Mouse (Mus musculus): ENCODE measurements around the gene Sipa1l2. TPM values are rescaled to one million over a fixed set of nuclear protein-coding genes. Genes with fewer than 3 reads are reported as not detected.
"Not testable (repeated sequence)": the region's sequence is repeated elsewhere in the genome, so short reads cannot be mapped to it uniquely, and the experiment has no call there.

The Sipa1l2 gene
- polyA plus RNA-seq, 1 experiment from 2014 or later, result 4.7 TPM

- DNase-seq (ENCODE audit: low spot score), result no peak
Measured at GRCm38 (mm10) chr8:125523213-125523612, 46.4 kb downstream of the Sipa1l2 start.

GRCm38 (mm10) chr8:125522151-125522550 is 47.5 kb downstream of the Sipa1l2 start:
- Histone ChIP-seq H3K4me2 (no peak overlapping the region), H3K27me3 (replicated peaks; ENCODE audit: control insufficient read depth, insufficient read depth, low read length) (no peaks in the 10 kb centered on the region), H3K36me3 (ENCODE audit: control insufficient read depth, insufficient read depth, low read length) (no peaks in the 10 kb centered on the region), H3K4me1 (replicated peaks; ENCODE audit: control insufficient read depth, insufficient read depth, low read length) (peaks cover 13% of the 10 kb centered on the region), H3K4me3 (ENCODE audit: low read depth, low read length) (no peak overlapping the region), H3K9ac (ENCODE audit: low read depth, low read length) (no peak overlapping the region), H3K9me3 (ENCODE audit: control insufficient read depth, low read length) (no peaks in the 10 kb centered on the region), H3K27ac (ENCODE audit: low read depth, low read length) (no peak overlapping the region)
- DNase-seq (ENCODE audit: low spot score), result no peak
- 53% methylated on average over 6 of the region's 6 CpGs for WGBS
- ATAC-seq (replicated peaks; ENCODE audit: low FRiP score), result no peak

More at GRCm38 (mm10) chr8:125523213-125523612, 46.4 kb downstream of the Sipa1l2 start:
- Histone ChIP-seq H3K4me1 (replicated peaks; ENCODE audit: control insufficient read depth, insufficient read depth, low read length) (peaks cover 8% of the 10 kb centered on the region), H3K9ac (ENCODE audit: low read depth, low read length) (no peak overlapping the region), H3K36me3 (ENCODE audit: control insufficient read depth, insufficient read depth, low read length) (no peaks in the 10 kb centered on the region), H3K27me3 (replicated peaks; ENCODE audit: control insufficient read depth, insufficient read depth, low read length) (no peaks in the 10 kb centered on the region), H3K9me3 (ENCODE audit: control insufficient read depth, low read length) (no peaks in the 10 kb centered on the region), H3K27ac (ENCODE audit: low read depth, low read length) (no peak overlapping the region), H3K4me3 (ENCODE audit: low read depth, low read length) (no peak overlapping the region), H3K4me2 (no peak overlapping the region)
- WGBS, result 22% methylated on average over 5 of the region's 5 CpGs
- ATAC-seq (replicated peaks; ENCODE audit: low FRiP score), result no peak

DNA sequence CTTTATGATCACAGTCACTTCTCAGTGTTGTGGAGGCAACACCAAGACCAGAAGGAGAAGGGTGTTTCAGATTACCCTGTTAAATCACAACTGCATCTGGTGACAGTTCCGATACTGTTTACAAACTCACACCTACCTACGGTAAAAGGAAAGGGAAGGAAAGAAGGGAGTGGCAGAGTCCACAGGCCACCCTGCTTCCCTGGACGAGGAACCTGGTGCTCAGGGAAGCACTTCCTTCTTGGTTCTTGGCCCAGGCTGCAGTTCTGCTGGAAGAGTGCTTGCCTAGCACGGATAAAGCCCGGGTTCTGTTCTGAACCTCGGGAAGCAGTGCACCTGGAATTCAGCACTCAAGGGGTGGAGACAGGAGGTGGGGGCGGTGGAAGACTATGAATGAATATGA is 48.5 kb downstream of the Sipa1l2 start:
- H3K27me3 ChIP-seq (replicated peaks; ENCODE audit: control insufficient read depth, insufficient read depth, low read length), result no peaks in the 10 kb centered on the region
- H3K9me3 ChIP-seq (ENCODE audit: control insufficient read depth, low read length), result no peaks in the 10 kb centered on the region
- ATAC-seq (replicated peaks; ENCODE audit: low FRiP score), result no peak
- H3K27ac ChIP-seq (ENCODE audit: low read depth, low read length), result no peak overlapping the region
- no peak overlapping the region for H3K9ac ChIP-seq (ENCODE audit: low read depth, low read length)
- no peak overlapping the region for H3K4me2 ChIP-seq
- no peak for DNase-seq (ENCODE audit: low spot score)
- 58% methylated on average over 7 of the region's 7 CpGs for WGBS
- H3K36me3 ChIP-seq (ENCODE audit: control insufficient read depth, insufficient read depth, low read length), result no peaks in the 10 kb centered on the region
- no peak overlapping the region for H3K4me3 ChIP-seq (ENCODE audit: low read depth, low read length)
- H3K4me1 ChIP-seq (replicated peaks; ENCODE audit: control insufficient read depth, insufficient read depth, low read length), result peaks cover 15% of the 10 kb centered on the region

- H3K27ac ChIP-seq (ENCODE audit: low read depth, low read length); H3K9ac ChIP-seq (ENCODE audit: low read depth, low read length); H3K9me3 ChIP-seq (ENCODE audit: control insufficient read depth, low read length); H3K27me3 ChIP-seq (replicated peaks; ENCODE audit: control insufficient read depth, insufficient read depth, low read length); H3K4me3 ChIP-seq (ENCODE audit: low read depth, low read length); H3K4me2 ChIP-seq; DNase-seq (ENCODE audit: low spot score); H3K36me3 ChIP-seq (ENCODE audit: control insufficient read depth, insufficient read depth, low read length); ATAC-seq (replicated peaks; ENCODE audit: low FRiP score): not testable (repeated sequence)
- peaks cover 19% of the 10 kb centered on the region for H3K4me1 ChIP-seq (replicated peaks; ENCODE audit: control insufficient read depth, insufficient read depth, low read length)
- WGBS, result 84% methylated on average over 2 of the region's 2 CpGs
Measured at GRCm38 (mm10) chr8:125520308-125520707, 49.3 kb downstream of the Sipa1l2 start.

- Histone ChIP-seq H3K4me2 (no peak overlapping the region), H3K4me3 (ENCODE audit: low read depth, low read length) (no peak overlapping the region), H3K9me3 (ENCODE audit: control insufficient read depth, low read length) (no peaks in the 10 kb centered on the region), H3K27ac (ENCODE audit: low read depth, low read length) (no peak overlapping the region; the same call in none of the 2 replicates), H3K9ac (ENCODE audit: low read depth, low read length) (no peak overlapping the region), H3K4me1 (replicated peaks; ENCODE audit: control insufficient read depth, insufficient read depth, low read length) (peaks cover 30% of the 10 kb centered on the region), H3K36me3 (ENCODE audit: control insufficient read depth, insufficient read depth, low read length) (no peaks in the 10 kb centered on the region), H3K27me3 (replicated peaks; ENCODE audit: control insufficient read depth, insufficient read depth, low read length) (no peaks in the 10 kb centered on the region)
- no peak for ATAC-seq (replicated peaks; ENCODE audit: low FRiP score)
- no peak for DNase-seq (ENCODE audit: low spot score)
- WGBS, result 75% methylated on average over 4 of the region's 4 CpGs
Measured at GRCm38 (mm10) chr8:125518951-125519350, 50.7 kb downstream of the Sipa1l2 start.

DNA sequence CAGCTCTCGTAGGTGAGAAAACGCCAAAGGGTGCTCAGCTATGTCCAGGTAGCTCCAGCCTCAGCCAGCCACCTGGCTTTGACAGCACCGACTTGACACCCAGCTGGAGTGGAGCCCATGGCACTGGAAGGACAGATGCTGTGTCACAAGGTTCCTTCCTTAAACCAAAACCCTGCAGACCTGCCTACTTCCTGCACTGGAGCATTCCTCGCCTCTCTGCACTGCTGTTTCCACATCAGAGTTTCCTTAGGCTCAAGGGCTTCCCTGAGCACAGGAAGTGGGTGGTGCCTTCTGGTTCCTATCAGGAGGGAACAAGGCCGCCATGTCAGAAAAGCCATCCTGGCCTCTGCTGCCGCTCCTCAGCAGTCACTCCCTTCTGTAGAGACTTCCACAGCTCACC is 51.3 kb downstream of the Sipa1l2 start:
- Histone ChIP-seq H3K9me3 (ENCODE audit: control insufficient read depth, low read length) (no peaks in the 10 kb centered on the region), H3K36me3 (ENCODE audit: control insufficient read depth, insufficient read depth, low read length) (no peaks in the 10 kb centered on the region), H3K27ac (ENCODE audit: low read depth, low read length) (no peak overlapping the region; the same call in 1 of the 2 replicates), H3K4me2 (no peak overlapping the region), H3K4me1 (replicated peaks; ENCODE audit: control insufficient read depth, insufficient read depth, low read length) (peaks cover 31% of the 10 kb centered on the region), H3K9ac (ENCODE audit: low read depth, low read length) (no peak overlapping the region), H3K27me3 (replicated peaks; ENCODE audit: control insufficient read depth, insufficient read depth, low read length) (no peaks in the 10 kb centered on the region), H3K4me3 (ENCODE audit: low read depth, low read length) (no peak overlapping the region)
- ATAC-seq (replicated peaks; ENCODE audit: low FRiP score) (no peak; the same call in 1 of the 2 replicates), DNase-seq (ENCODE audit: low spot score) (no peak)
- WGBS, result 43% methylated on average over 6 of the region's 6 CpGs

DNA sequence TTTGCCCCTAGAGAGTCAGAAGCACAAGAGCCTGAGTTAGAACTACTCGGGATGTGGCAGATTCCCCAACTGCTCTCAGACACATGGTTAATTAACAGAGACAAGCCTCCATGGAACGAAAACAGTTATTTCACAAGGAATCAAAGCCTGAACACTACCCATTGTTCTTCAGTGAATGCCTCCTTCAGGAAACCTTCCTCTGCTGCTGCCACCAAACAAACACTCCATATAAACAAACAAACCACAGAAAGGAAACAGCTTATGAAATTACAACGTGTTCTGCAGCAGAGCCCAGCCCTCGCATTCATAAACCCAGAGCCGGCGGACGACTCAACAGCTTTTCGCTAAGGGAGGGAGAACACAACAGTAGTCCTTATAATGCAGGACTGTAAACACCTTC is 52.2 kb downstream of the Sipa1l2 start:
- Histone ChIP-seq H3K9ac (ENCODE audit: low read depth, low read length) (no peak overlapping the region), H3K4me3 (ENCODE audit: low read depth, low read length) (no peak overlapping the region), H3K36me3 (ENCODE audit: control insufficient read depth, insufficient read depth, low read length) (no peaks in the 10 kb centered on the region), H3K4me2 (no peak overlapping the region), H3K4me1 (replicated peaks; ENCODE audit: control insufficient read depth, insufficient read depth, low read length) (peaks cover 31% of the 10 kb centered on the region), H3K27me3 (replicated peaks; ENCODE audit: control insufficient read depth, insufficient read depth, low read length) (no peaks in the 10 kb centered on the region), H3K27ac (ENCODE audit: low read depth, low read length) (no peak overlapping the region), H3K9me3 (ENCODE audit: control insufficient read depth, low read length) (no peaks in the 10 kb centered on the region)
- no peak for DNase-seq (ENCODE audit: low spot score)
- no peak for ATAC-seq (replicated peaks; ENCODE audit: low FRiP score)
- WGBS, result 75% methylated on average over 8 of the region's 8 CpGs

GRCm38 (mm10) chr8:125516115-125516905 is 53.3 kb downstream of the Sipa1l2 start:
- peaks cover 31% of the 10 kb centered on the region for H3K4me1 ChIP-seq (replicated peaks; ENCODE audit: control insufficient read depth, insufficient read depth, low read length)
- no peak for ATAC-seq (replicated peaks; ENCODE audit: low FRiP score)

DNA sequence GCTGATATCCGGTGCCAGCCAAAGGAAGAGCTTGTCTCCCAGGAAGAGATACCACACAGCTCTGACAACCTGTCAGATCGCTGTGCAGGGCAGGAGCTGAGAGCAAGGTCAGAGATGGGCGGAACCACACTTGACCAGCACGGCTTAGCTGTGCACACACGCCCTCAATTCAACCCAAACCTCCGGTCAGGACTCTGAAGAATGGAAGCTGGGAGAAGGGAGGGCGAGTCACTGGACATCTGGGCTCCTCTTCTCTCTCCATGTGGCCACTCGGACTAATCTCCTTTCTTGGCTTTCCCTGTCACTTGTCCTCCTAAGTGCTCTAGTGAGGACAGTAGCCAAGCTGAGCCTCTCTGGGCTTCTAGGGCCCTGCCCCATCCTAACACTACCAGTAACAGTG is 53.9 kb downstream of the Sipa1l2 start:
- no peak overlapping the region for H3K27ac ChIP-seq (ENCODE audit: low read depth, low read length)
- H3K4me1 ChIP-seq (replicated peaks; ENCODE audit: control insufficient read depth, insufficient read depth, low read length), result peaks cover 31% of the 10 kb centered on the region
- H3K4me2 ChIP-seq, result no peak overlapping the region
- H3K4me3 ChIP-seq (ENCODE audit: low read depth, low read length), result no peak overlapping the region
- H3K9me3 ChIP-seq (ENCODE audit: control insufficient read depth, low read length), result no peaks in the 10 kb centered on the region
- ATAC-seq (replicated peaks; ENCODE audit: low FRiP score), result no peak
- H3K27me3 ChIP-seq (replicated peaks; ENCODE audit: control insufficient read depth, insufficient read depth, low read length), result no peaks in the 10 kb centered on the region
- DNase-seq (ENCODE audit: low spot score), result no peak
- no peaks in the 10 kb centered on the region for H3K36me3 ChIP-seq (ENCODE audit: control insufficient read depth, insufficient read depth, low read length)
- no peak overlapping the region for H3K9ac ChIP-seq (ENCODE audit: low read depth, low read length)
- 43% methylated on average over 8 of the region's 8 CpGs for WGBS

More at GRCm38 (mm10) chr8:125516115-125516905, 53.3 kb downstream of the Sipa1l2 start:
- Histone ChIP-seq H3K36me3 (ENCODE audit: control insufficient read depth, insufficient read depth, low read length) (no peaks in the 10 kb centered on the region), H3K4me2 (no peak overlapping the region), H3K4me3 (ENCODE audit: low read depth, low read length) (no peak overlapping the region), H3K9ac (ENCODE audit: low read depth, low read length) (no peak overlapping the region), H3K27me3 (replicated peaks; ENCODE audit: control insufficient read depth, insufficient read depth, low read length) (no peaks in the 10 kb centered on the region), H3K9me3 (ENCODE audit: control insufficient read depth, low read length) (no peaks in the 10 kb centered on the region), H3K27ac (ENCODE audit: low read depth, low read length) (no peak overlapping the region)
- no peak for DNase-seq (ENCODE audit: low spot score)
- WGBS, result 57% methylated on average over 6 of the region's 6 CpGs

Measured in liver, embryonic 11.5 days (tissue).